Mouse (Mus musculus) thymus, adult 2 months (tissue): Measurements from ENCODE around the gene Pkmyt1. TPM values are rescaled to one million over a fixed set of nuclear protein-coding genes. Genes with fewer than 3 reads are reported as not detected.

Experiments used
- DNase-seq: peaks from one replicate; pipeline ENCODE4 v3.0.0; 2021
- H3K27ac ChIP-seq: fragments of 200-500 bp; 2 replicates; pipeline ENCODE4 v1.5.1; 2012; ENCODE audit warnings: low read length, control low read depth; ENCODE audit not compliant: control insufficient read depth, insufficient read depth
- H3K27me3 ChIP-seq: fragments of 200-500 bp; 2 replicates; pipeline ENCODE4 v1.6.1; 2012; ENCODE audit warnings: mild to moderate bottlenecking, low read length, moderate library complexity, mixed read lengths; ENCODE audit not compliant: control insufficient read depth, insufficient read depth
- H3K36me3 ChIP-seq: fragments of 200-500 bp; 2 replicates; pipeline ENCODE4 v1.6.1; 2012; ENCODE audit warnings: mild to moderate bottlenecking, low read length, moderate library complexity; ENCODE audit not compliant: control insufficient read depth, insufficient read depth
- H3K4me1 ChIP-seq: fragments of 200-500 bp; replicated peaks from 2 replicates; pipeline ENCODE4 v1.6.1; 2012; ENCODE audit warnings: low read length; ENCODE audit not compliant: control insufficient read depth, insufficient read depth
- H3K4me3 ChIP-seq: fragments of 200-500 bp; 2 replicates; pipeline ENCODE4 v1.5.1; 2012; ENCODE audit warnings: mild to moderate bottlenecking, low read length, control low read depth, moderate library complexity; ENCODE audit not compliant: control insufficient read depth, insufficient read depth
- CTCF ChIP-seq: fragments of 200-500 bp; IDR thresholded peaks from 2 replicates; pipeline ENCODE4 v1.5.1; 2012; ENCODE audit warnings: mild to moderate bottlenecking, control low read depth, low read length, moderate library complexity, borderline replicate concordance; ENCODE audit not compliant: control insufficient read depth, poor library complexity, insufficient read depth; ENCODE audit errors: extremely low read depth
- POLR2A ChIP-seq: fragments of 200-500 bp; IDR thresholded peaks from 2 replicates; pipeline ENCODE4 v1.6.1; 2012; ENCODE audit warnings: mild to moderate bottlenecking, low read length, control low read depth, moderate library complexity; ENCODE audit not compliant: control insufficient read depth, poor library complexity, insufficient read depth; ENCODE audit errors: extremely low read depth
- WGBS: fragments of 180-500 bp; shearing (Covaris S2); methylation state at CpG from one replicate; pipeline ENCODE4 v1.1.7; 2018; 5-methylcytosine and 5-hydroxymethylcytosine counted together
- polyA plus RNA-seq: library from polyadenylated mRNA; depleted of rRNA; stranded (reverse); fragments of >200 nt; gene quantifications from 2 replicates; pipeline ENCODE4 v1.2.3, GENCODE M21; 2012

Gene Pkmyt1
- polyA plus RNA-seq, 1 experiment: 145 TPM

- Histone ChIP-seq H3K36me3 (no peaks in the 10 kb centered on the region), H3K4me3 (peak within 1 kb of the TSS; percentile 9; the same call in 1 of the 2 replicates), H3K27me3 (peaks cover 22% of the 10 kb centered on the region), H3K27ac (no peak within 1 kb of the TSS), H3K4me1 (peaks cover 31% of the 10 kb centered on the region)
- TF ChIP-seq CTCF (no peak), POLR2A (no peak)
- peak; percentile 37 for DNase-seq
- 3% methylated on average over 45 of the region's 45 CpGs for WGBS
Measured at GRCm38 (mm10) chr17:23745301-23746251, 19.4 kb downstream of the Pkmyt1 start, which contains the start of gene Kremen2. TSS of gene Kremen2 (minus strand) at chr17:23745833.

- no peak for DNase-seq
- TF ChIP-seq CTCF: no peak
- no peak for TF ChIP-seq POLR2A
- Histone ChIP-seq H3K27ac (no peak overlapping the region), H3K4me1 (peaks cover 27% of the 10 kb centered on the region), H3K36me3 (no peaks in the 10 kb centered on the region), H3K27me3 (peaks cover 22% of the 10 kb centered on the region), H3K4me3 (no peak overlapping the region)
- 40% methylated on average over 12 of the region's 12 CpGs for WGBS
Measured at GRCm38 (mm10) chr17:23746311-23746710, 20.2 kb downstream of the Pkmyt1 start.

- Histone ChIP-seq H3K36me3 (no peaks in the 10 kb centered on the region), H3K4me1 (peaks cover 27% of the 10 kb centered on the region), H3K27me3 (peaks cover 17% of the 10 kb centered on the region), H3K27ac (no peak overlapping the region), H3K4me3 (no peak overlapping the region)
- 63% methylated on average over 3 of the region's 3 CpGs for WGBS
- TF ChIP-seq CTCF (no peak), POLR2A (no peak)
- DNase-seq: no peak
Measured at GRCm38 (mm10) chr17:23746767-23747166, 20.6 kb downstream of the Pkmyt1 start.

GRCm38 (mm10) chr17:23747471-23747870 is 21.3 kb downstream of the Pkmyt1 start:
- Histone ChIP-seq H3K4me1 (peaks cover 24% of the 10 kb centered on the region), H3K27me3 (peaks cover 13% of the 10 kb centered on the region)
- 90% methylated on average over 3 of the region's 3 CpGs for WGBS

GRCm38 (mm10) chr17:23748026-23748425 is 21.9 kb downstream of the Pkmyt1 start:
- DNase-seq: no peak
- Histone ChIP-seq H3K36me3 (no peaks in the 10 kb centered on the region), H3K27me3 (peaks cover 11% of the 10 kb centered on the region), H3K27ac (no peak overlapping the region), H3K4me1 (peaks cover 22% of the 10 kb centered on the region), H3K4me3 (no peak overlapping the region)
- TF ChIP-seq POLR2A: no peak
- TF ChIP-seq CTCF: no peak
- WGBS: 24% methylated on average over 6 of the region's 6 CpGs

More at GRCm38 (mm10) chr17:23747471-23747870, 21.3 kb downstream of the Pkmyt1 start:
- TF ChIP-seq POLR2A: no peak
- TF ChIP-seq CTCF: no peak
- DNase-seq: no peak
- no peaks in the 10 kb centered on the region for H3K36me3 ChIP-seq
- H3K27ac ChIP-seq: no peak overlapping the region
- no peak overlapping the region for H3K4me3 ChIP-seq

GRCm38 (mm10) chr17:23748631-23749391 is 22.7 kb downstream of the Pkmyt1 start:
- H3K27ac ChIP-seq: no peak overlapping the region
- peak; percentile 75 for DNase-seq
- peak overlapping the region; percentile 36 for H3K4me3 ChIP-seq
- no peaks in the 10 kb centered on the region for H3K36me3 ChIP-seq
- no peak for TF ChIP-seq POLR2A
- no peak for TF ChIP-seq CTCF
- peaks cover 22% of the 10 kb centered on the region for H3K4me1 ChIP-seq
- WGBS: 14% methylated on average over 10 of the region's 10 CpGs
- H3K27me3 ChIP-seq: peaks cover 8% of the 10 kb centered on the region
